Mouse (Mus musculus): Measurements from ENCODE around the gene Tnr. TPM values are rescaled to one million over a fixed set of nuclear protein-coding genes. Genes with fewer than 3 reads are reported as not detected.

Gene Tnr
- polyA plus RNA-seq, 1 experiment, result not detected

DNA sequence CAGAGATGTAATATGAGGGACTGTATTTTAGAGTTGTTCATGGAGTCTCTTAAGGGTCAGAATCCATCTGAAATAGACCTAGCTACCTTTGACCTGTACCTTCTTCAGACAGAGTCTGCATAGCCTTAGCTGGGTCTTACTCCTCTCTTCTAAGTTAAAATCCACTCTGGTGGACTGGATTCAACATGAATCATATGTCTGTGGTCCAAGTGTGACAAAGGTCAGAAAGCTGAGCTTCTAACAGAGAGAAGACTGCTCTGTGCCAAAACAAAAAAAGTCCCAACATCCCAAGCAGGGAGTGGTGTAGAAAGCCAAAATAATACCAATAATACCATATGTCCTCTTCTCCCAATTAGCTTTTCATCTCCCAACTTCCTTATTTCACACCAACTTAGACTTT, 444.8 kb downstream of the Tnr start:
- DNase-seq (ENCODE audit: low read depth in 1 of 2, low spot score in 2 of 2), result no peak
- H3K36me3 ChIP-seq (ENCODE audit: control insufficient read depth, insufficient read depth, low read length), result no peaks in the 10 kb centered on the region
- no peak overlapping the region for H3K27ac ChIP-seq (ENCODE audit: insufficient read depth, low read length)
- no peaks in the 10 kb centered on the region for H3K27me3 ChIP-seq (ENCODE audit: control insufficient read depth, insufficient read depth, low read length)
- TF ChIP-seq POLR2A (IDR thresholded peaks at IDR 0.05; ENCODE audit: low read depth, low read length) (no peak), CTCF (IDR thresholded peaks at IDR 0.05; ENCODE audit: extremely low read depth, insufficient read depth, insufficient read length, insufficient replicate concordance) (no peak)
- H3K4me3 ChIP-seq (ENCODE audit: extremely low read depth, insufficient read depth, insufficient read length), result no peak overlapping the region
- peaks cover under 1% of the 10 kb centered on the region; the same call in 1 of the 2 replicates for H3K4me1 ChIP-seq (ENCODE audit: control insufficient read depth, insufficient read depth, insufficient read length)

DNA sequence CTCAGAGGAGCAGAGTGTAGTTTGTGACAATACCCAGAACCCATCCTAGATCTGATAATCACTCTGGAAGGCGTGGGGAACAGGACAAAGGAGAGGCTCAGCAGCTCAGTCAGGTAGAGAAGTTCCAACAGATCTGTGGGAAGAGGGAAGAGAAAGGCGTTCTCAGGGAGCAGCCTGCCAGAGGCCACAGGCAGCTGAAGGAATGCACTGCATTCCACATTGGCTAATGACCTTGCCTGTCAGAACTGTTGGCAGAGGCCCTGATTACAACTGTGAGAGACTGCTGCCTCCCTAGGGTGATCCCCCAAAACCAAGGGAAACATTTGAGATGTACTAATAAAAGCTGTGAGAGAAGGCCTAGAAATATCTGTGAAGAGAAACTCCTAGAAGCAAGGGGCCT, 454.2 kb downstream of the Tnr start:
- DNase-seq (ENCODE audit: low read depth in 1 of 2, low spot score in 2 of 2), result no peak
- no peak for TF ChIP-seq POLR2A (IDR thresholded peaks at IDR 0.05; ENCODE audit: low read depth, low read length)
- no peak for TF ChIP-seq CTCF (IDR thresholded peaks at IDR 0.05; ENCODE audit: extremely low read depth, insufficient read depth, insufficient read length, insufficient replicate concordance)
- WGBS, result 78% methylated on average over 2 of the region's 2 CpGs
- no peaks in the 10 kb centered on the region for H3K4me1 ChIP-seq (ENCODE audit: control insufficient read depth, insufficient read depth, insufficient read length)
- H3K4me3 ChIP-seq (ENCODE audit: extremely low read depth, insufficient read depth, insufficient read length), result no peak overlapping the region
- no peaks in the 10 kb centered on the region for H3K36me3 ChIP-seq (ENCODE audit: control insufficient read depth, insufficient read depth, low read length)
- H3K27me3 ChIP-seq (ENCODE audit: control insufficient read depth, insufficient read depth, low read length), result no peaks in the 10 kb centered on the region
- no peak overlapping the region for H3K27ac ChIP-seq (ENCODE audit: insufficient read depth, low read length)

DNA sequence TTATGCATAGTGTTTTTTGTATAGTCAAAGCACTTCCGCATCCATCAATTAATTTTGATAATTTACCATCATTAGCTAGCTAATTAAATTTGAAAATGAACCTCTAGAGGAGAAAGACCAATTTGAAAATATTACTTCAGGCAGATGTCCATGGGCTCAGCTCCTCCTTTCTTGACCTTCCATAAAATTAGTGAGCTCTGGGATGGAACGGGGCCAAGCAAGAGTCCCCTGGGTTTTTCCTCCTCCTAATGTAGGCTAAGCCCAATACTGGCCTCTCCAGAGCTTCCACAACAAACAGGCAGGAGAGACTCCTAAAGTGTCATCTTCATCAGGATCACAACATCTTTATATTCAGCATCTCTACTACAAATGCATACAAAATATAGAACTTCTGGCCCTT, 455.5 kb downstream of the Tnr start:
- TF ChIP-seq POLR2A (IDR thresholded peaks at IDR 0.05; ENCODE audit: low read depth, low read length) (no peak), CTCF (IDR thresholded peaks at IDR 0.05; ENCODE audit: extremely low read depth, insufficient read depth, insufficient read length, insufficient replicate concordance) (no peak)
- no peak for DNase-seq (ENCODE audit: low read depth in 1 of 2, low spot score in 2 of 2)
- no peaks in the 10 kb centered on the region; the same call in 1 of the 2 replicates for H3K4me1 ChIP-seq (ENCODE audit: control insufficient read depth, insufficient read depth, insufficient read length)
- no peaks in the 10 kb centered on the region for H3K27me3 ChIP-seq (ENCODE audit: control insufficient read depth, insufficient read depth, low read length)
- peaks cover 1% of the 10 kb centered on the region; the same call in 1 of the 2 replicates for H3K36me3 ChIP-seq (ENCODE audit: control insufficient read depth, insufficient read depth, low read length)
- WGBS, result 92% methylated on average over 2 of the region's 2 CpGs
- H3K4me3 ChIP-seq (ENCODE audit: extremely low read depth, insufficient read depth, insufficient read length), result no peak overlapping the region
- H3K27ac ChIP-seq (ENCODE audit: insufficient read depth, low read length), result no peak overlapping the region

DNA sequence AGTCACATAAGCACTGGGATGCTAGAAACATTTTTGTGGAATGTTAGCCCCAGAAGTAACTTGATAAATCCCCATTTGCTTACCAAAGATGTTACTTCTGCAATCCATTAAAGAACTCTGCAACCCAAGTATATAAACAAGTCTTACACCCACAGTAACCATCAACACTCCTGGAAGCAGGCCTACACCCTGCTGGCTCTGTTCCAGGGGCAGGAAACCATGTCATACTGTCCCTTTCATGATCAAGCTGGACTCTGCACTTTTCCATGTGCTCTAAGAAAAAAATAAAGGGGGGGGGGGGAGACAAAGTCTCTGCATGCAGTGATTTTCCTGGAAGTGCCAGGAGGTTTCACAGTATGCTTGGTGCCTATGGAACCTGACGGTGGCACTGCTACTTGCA, 456.8 kb downstream of the Tnr start:
- Histone ChIP-seq H3K27ac (ENCODE audit: insufficient read depth, low read length) (no peak overlapping the region), H3K27me3 (ENCODE audit: control insufficient read depth, insufficient read depth, low read length) (no peaks in the 10 kb centered on the region), H3K4me1 (ENCODE audit: control insufficient read depth, insufficient read depth, insufficient read length) (no peaks in the 10 kb centered on the region; the same call in 1 of the 2 replicates), H3K4me3 (ENCODE audit: extremely low read depth, insufficient read depth, insufficient read length) (no peak overlapping the region), H3K36me3 (ENCODE audit: control insufficient read depth, insufficient read depth, low read length) (peaks cover 2% of the 10 kb centered on the region; the same call in 1 of the 2 replicates)
- no peak for DNase-seq (ENCODE audit: low read depth in 1 of 2, low spot score in 2 of 2)
- WGBS, result 86% methylated on average over 1 of the region's 1 CpGs
- TF ChIP-seq CTCF (IDR thresholded peaks at IDR 0.05; ENCODE audit: extremely low read depth, insufficient read depth, insufficient read length, insufficient replicate concordance) (no peak), POLR2A (IDR thresholded peaks at IDR 0.05; ENCODE audit: low read depth, low read length) (no peak)
